Mouse (Mus musculus) limb, embryonic 14.5 days (tissue): ENCODE data around the gene Hnrnph3. TPM values are rescaled to one million over a fixed set of nuclear protein-coding genes. Genes with fewer than 3 reads are reported as not detected.

Experiments
- ATAC-seq: fragments of 200-750 bp; cut with Nextera tagmentation; 2 replicates; pipeline ENCODE4 v1.8.0; 2017; ENCODE audit warnings: low read depth, moderate number of reproducible peaks, moderate TSS enrichment; ENCODE audit not compliant: low FRiP score
- DNase-seq: peaks from one replicate; pipeline ENCODE4 v3.0.0-alpha.2; 2015; ENCODE audit warnings: low spot score
- H3K27ac ChIP-seq: fragments of 300-500 bp; sonication (generic); replicated peaks from 2 replicates; pipeline ENCODE4 v1.5.1; 2014; ENCODE audit warnings: low read depth, mild to moderate bottlenecking, low read length, moderate library complexity, mixed read lengths
- H3K27me3 ChIP-seq: fragments of 300-500 bp; sonication (generic); 2 replicates; pipeline ENCODE4 v1.6.1; 2014; ENCODE audit warnings: low read length, mixed read lengths; ENCODE audit not compliant: control insufficient read depth, insufficient read depth
- H3K36me3 ChIP-seq: fragments of 300-500 bp; sonication (generic); 2 replicates; pipeline ENCODE4 v1.6.1; 2014; ENCODE audit warnings: mild to moderate bottlenecking, low read length, moderate library complexity, mixed read lengths; ENCODE audit not compliant: control insufficient read depth, insufficient read depth
- H3K4me1 ChIP-seq: fragments of 300-500 bp; sonication (generic); 2 replicates; pipeline ENCODE4 v1.6.1; 2014; ENCODE audit warnings: antibody characterized with exemption, low read length, mixed read lengths; ENCODE audit not compliant: control insufficient read depth, insufficient read depth
- H3K4me2 ChIP-seq: fragments of 300-500 bp; sonication (generic); replicated peaks from 2 replicates; pipeline ENCODE4 v1.6.1; 2014; ENCODE audit warnings: low read depth, mild to moderate bottlenecking, low read length, moderate library complexity; ENCODE audit not compliant: severe bottlenecking
- H3K4me3 ChIP-seq: fragments of 300-500 bp; sonication (generic); replicated peaks from 2 replicates; pipeline ENCODE4 v1.5.1; 2014; ENCODE audit warnings: low read length
- H3K9ac ChIP-seq: fragments of 300-500 bp; sonication (generic); 2 replicates; pipeline ENCODE4 v1.6.1; 2014; ENCODE audit warnings: mild to moderate bottlenecking, low read depth, low read length, moderate library complexity; ENCODE audit not compliant: severe bottlenecking
- H3K9me3 ChIP-seq: fragments of 300-500 bp; sonication (generic); 2 replicates; pipeline ENCODE4 v1.6.1; 2016; ENCODE audit warnings: low read length; ENCODE audit not compliant: control insufficient read depth
- POLR2A ChIP-seq: fragments of 200-500 bp; IDR thresholded peaks from 2 replicates; pipeline ENCODE4 v1.8.0; 2012; ENCODE audit warnings: inconsistent platforms, mild to moderate bottlenecking, moderate library complexity, borderline replicate concordance; ENCODE audit not compliant: insufficient read depth, insufficient read length; ENCODE audit errors: extremely low read depth
- WGBS: fragments of 180-500 bp; shearing (Covaris S2); extraction: QIAGEN DNeasy Blood & Tissue Kit; methylation state at CpG from one replicate; pipeline ENCODE4 v1.1.7; 2014; 5-methylcytosine and 5-hydroxymethylcytosine counted together
- polyA plus RNA-seq, 2 experiments: library from polyadenylated mRNA; depleted of rRNA in 1 of 2; stranded (reverse) in 1 of 2; unstranded in 1 of 2; fragments of >200 nt; fragmentation: Nextera tagmentation in 1 of 2; extraction: Ambion mirVana in 1 of 2; gene quantifications; 2 replicates each; pipeline versions ENCODE4 v1.2.1 to v1.2.3; 2012 to 2014

Hnrnph3 gene
- polyA plus RNA-seq, 2 experiments: 54.9 to 119 TPM

DNA sequence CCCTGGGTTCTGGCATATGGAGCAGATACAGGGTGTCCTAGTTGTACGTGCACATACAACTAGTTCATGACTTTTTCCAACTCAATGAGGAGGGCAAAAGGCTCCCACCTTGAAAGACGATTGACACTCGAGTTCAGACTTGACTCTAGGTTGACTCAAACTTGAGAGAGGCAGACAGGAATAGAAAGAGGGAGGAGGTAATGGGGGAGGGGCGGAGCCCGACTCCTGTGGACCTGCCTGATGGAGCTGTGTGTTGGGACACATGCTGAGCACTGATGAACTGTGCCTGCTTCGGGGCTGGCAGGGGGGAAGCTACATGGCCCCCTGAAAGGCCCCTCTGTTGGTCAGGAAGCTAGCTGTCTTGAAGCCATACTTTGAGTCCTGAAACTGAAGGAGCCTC, 29.0 kb upstream of the Hnrnph3 start:
- no peak overlapping the region for H3K9ac ChIP-seq
- H3K9me3 ChIP-seq: no peaks in the 10 kb centered on the region

DNA sequence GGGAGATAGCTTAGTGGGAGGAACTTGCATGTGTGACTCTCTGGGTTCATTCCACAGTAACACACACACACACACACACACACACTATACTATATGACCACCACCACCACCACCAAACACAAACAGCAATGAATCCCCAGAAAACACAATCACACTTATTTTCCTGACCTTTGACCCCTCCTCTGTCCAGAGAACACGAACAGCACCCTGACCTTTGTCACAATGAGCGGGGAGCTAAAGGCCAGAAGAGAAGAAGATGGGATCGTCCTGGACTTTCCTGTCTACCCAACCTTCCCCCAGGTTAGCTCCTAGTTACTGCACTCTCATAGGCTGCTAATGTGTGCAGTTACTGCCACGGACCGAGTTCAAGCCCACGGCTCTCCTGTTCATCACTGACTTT, 28.0 kb upstream of the Hnrnph3 start:
- no peaks in the 10 kb centered on the region for H3K36me3 ChIP-seq
- no peaks in the 10 kb centered on the region for H3K27me3 ChIP-seq
- H3K9ac ChIP-seq: no peak overlapping the region
- DNase-seq: no peak
- 78% methylated on average over 6 of the region's 6 CpGs for WGBS
- H3K4me2 ChIP-seq: no peak overlapping the region
- ATAC-seq: no peak
- H3K27ac ChIP-seq: no peak overlapping the region
- H3K4me1 ChIP-seq: no peaks in the 10 kb centered on the region
- H3K4me3 ChIP-seq: no peak overlapping the region
- no peaks in the 10 kb centered on the region for H3K9me3 ChIP-seq
- no peak for TF ChIP-seq POLR2A

More for the DNA sequence above, 29.0 kb upstream of the Hnrnph3 start:
- DNase-seq: no peak
- Histone ChIP-seq H3K4me2 (no peak overlapping the region), H3K4me1 (no peaks in the 10 kb centered on the region), H3K27ac (no peak overlapping the region), H3K36me3 (no peaks in the 10 kb centered on the region), H3K4me3 (no peak overlapping the region), H3K27me3 (no peaks in the 10 kb centered on the region)
- WGBS: 54% methylated on average over 6 of the region's 6 CpGs
- TF ChIP-seq POLR2A: no peak
- ATAC-seq: no peak

DNA sequence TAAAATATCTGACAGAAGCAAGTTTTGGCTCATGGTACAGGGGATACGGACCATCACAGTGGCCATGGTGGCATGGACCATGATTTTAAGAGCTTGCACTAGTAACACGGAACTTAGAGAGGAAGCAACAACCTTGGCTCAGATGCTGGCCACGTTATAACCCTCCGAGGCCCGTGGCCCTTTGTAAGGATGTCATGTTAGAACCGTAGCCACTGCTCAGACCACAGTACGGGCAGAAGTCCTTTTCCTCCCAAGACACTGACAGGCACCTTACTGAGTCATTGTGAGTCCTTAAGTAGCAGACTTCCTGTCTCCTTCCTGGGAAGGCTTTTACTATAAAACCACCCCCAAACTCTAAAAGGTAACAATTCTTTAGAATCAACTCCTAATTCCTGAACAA, 27.2 kb upstream of the Hnrnph3 start:
- 71% methylated on average over 7 of the region's 7 CpGs for WGBS

DNA sequence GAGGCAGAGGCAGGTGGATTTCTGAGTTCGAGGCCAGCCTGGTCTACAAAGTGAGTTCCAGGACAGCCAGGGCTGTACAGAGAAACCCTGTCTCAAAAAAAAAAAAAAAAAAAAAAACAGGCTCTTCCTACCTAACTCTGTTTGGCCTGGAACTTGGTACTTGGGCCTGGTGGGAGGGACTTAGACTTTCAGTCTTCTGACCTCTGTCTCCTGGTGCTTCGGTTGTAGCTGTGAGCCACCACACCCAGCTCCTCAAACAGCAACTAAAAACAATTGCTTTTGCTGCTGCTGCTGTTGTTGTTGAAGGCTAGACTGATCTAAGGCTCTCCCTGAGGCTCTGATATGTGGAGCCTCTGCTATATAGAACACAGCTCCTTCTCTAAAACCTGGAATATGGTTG, 25.1 kb upstream of the Hnrnph3 start:
- WGBS: 79% methylated on average over 2 of the region's 2 CpGs
- Histone ChIP-seq H3K4me1 (no peaks in the 10 kb centered on the region), H3K4me2 (no peak overlapping the region), H3K9ac (no peak overlapping the region), H3K4me3 (no peak overlapping the region), H3K36me3 (no peaks in the 10 kb centered on the region), H3K27ac (no peak overlapping the region), H3K9me3 (no peaks in the 10 kb centered on the region), H3K27me3 (no peaks in the 10 kb centered on the region)
- DNase-seq: no peak
- no peak for TF ChIP-seq POLR2A
- no peak for ATAC-seq

More for the DNA sequence above, 27.2 kb upstream of the Hnrnph3 start:
- Histone ChIP-seq H3K9ac (no peak overlapping the region), H3K27me3 (no peaks in the 10 kb centered on the region), H3K9me3 (no peaks in the 10 kb centered on the region), H3K36me3 (no peaks in the 10 kb centered on the region), H3K4me1 (no peaks in the 10 kb centered on the region), H3K4me3 (no peak overlapping the region), H3K4me2 (no peak overlapping the region), H3K27ac (no peak overlapping the region)
- ATAC-seq (no peak), DNase-seq (no peak)
- no peak for TF ChIP-seq POLR2A

DNA sequence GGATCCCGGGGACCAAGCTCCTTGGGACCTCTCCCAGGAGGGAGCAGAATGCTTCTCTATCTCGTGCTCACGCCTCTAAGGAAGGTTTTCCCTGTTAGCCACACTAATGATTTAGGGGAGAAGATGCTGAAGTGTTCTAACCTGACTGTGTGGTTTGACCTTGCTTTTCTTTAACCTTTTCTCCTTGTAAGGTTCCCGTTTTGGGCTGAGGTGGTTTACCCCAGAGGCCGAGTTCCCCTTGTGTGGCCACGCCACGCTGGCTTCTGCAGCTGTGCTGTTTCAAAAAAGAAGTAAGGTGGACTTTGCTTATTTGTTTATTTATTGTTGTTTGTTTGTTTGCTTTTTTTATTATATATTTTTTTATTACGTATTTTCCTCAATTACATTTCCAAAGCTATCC, 23.7 kb upstream of the Hnrnph3 start:
- Histone ChIP-seq H3K36me3 (no peaks in the 10 kb centered on the region), H3K4me2 (no peak overlapping the region), H3K4me3 (no peak overlapping the region), H3K27me3 (no peaks in the 10 kb centered on the region), H3K4me1 (no peaks in the 10 kb centered on the region), H3K9ac (no peak overlapping the region), H3K27ac (no peak overlapping the region), H3K9me3 (no peaks in the 10 kb centered on the region)
- DNase-seq: no peak
- no peak for ATAC-seq
- 86% methylated on average over 8 of the region's 8 CpGs for WGBS
- no peak for TF ChIP-seq POLR2A

DNA sequence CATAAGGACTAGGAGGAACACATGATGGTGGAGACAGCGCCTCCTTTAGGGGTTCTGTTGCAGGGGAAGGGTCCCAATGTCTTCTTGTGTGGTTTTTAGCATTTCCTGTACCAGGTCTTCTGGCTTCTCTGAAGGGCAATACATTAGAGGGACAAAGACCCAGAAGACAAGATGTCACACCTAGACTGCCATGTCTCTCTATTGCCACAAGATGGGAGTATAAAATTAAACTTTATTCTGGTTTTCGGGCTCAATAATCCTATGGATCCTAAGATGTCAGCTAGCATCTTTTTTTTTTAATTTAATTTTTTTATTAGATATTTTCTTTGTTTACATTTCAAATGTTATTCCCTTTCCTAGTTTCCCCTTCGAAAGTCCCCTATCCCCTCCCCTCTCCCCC, 19.1 kb upstream of the Hnrnph3 start:
- no peaks in the 10 kb centered on the region for H3K9me3 ChIP-seq
- H3K27ac ChIP-seq: no peak overlapping the region
- H3K4me3 ChIP-seq: no peak overlapping the region
- no peak overlapping the region for H3K4me2 ChIP-seq
- H3K9ac ChIP-seq: no peak overlapping the region
- DNase-seq (no peak), ATAC-seq (no peak)
- TF ChIP-seq POLR2A: no peak
- H3K27me3 ChIP-seq: no peaks in the 10 kb centered on the region
- 57% methylated on average over 3 of the region's 3 CpGs for WGBS
- H3K36me3 ChIP-seq: no peaks in the 10 kb centered on the region
- no peaks in the 10 kb centered on the region for H3K4me1 ChIP-seq
